Mouse (Mus musculus) bone marrow macrophage, adult 2 months (primary cell): Measurements from ENCODE around the gene Pla2g4e. TPM values are rescaled to one million over a fixed set of nuclear protein-coding genes. Genes with fewer than 3 reads are reported as not detected.

Experiments
- H3K27ac ChIP-seq: 2 replicates; pipeline ENCODE4 v1.5.1; 2012; ENCODE audit warnings: low read depth, low read length; ENCODE audit not compliant: insufficient read depth
- H3K4me1 ChIP-seq: 2 replicates; pipeline ENCODE4 v1.6.1; 2012; ENCODE audit warnings: low read length; ENCODE audit not compliant: control insufficient read depth, insufficient read depth
- H3K4me3 ChIP-seq: 2 replicates; pipeline ENCODE4 v1.5.1; 2012; ENCODE audit warnings: mild to moderate bottlenecking, low read length, moderate library complexity; ENCODE audit not compliant: insufficient read depth
- CTCF ChIP-seq: IDR thresholded peaks from 2 replicates; pipeline ENCODE4 v1.5.1; 2012; ENCODE audit warnings: low read depth, mild to moderate bottlenecking, low read length, moderate library complexity
- POLR2A ChIP-seq: IDR thresholded peaks from 2 replicates; pipeline ENCODE4 v1.6.1; 2012; ENCODE audit warnings: mild to moderate bottlenecking, low read depth, low read length, borderline replicate concordance
- polyA plus RNA-seq: library from polyadenylated mRNA; stranded (reverse); fragments of >200 nt; gene quantifications from 2 replicates; pipeline ENCODE4 v1.2.4, GENCODE M21; 2012; ENCODE audit not compliant: missing spikeins, insufficient read depth, insufficient read length

Pla2g4e gene
- polyA plus RNA-seq, 1 experiment, result not detected

GRCm38 (mm10) chr2:120144390-120144789, 100.7 kb downstream of the Pla2g4e start:
- no peak for TF ChIP-seq CTCF
- no peak for TF ChIP-seq POLR2A
- Histone ChIP-seq H3K4me1 (peaks cover 36% of the 10 kb centered on the region), H3K27ac (no peak overlapping the region), H3K4me3 (no peak overlapping the region)

DNA sequence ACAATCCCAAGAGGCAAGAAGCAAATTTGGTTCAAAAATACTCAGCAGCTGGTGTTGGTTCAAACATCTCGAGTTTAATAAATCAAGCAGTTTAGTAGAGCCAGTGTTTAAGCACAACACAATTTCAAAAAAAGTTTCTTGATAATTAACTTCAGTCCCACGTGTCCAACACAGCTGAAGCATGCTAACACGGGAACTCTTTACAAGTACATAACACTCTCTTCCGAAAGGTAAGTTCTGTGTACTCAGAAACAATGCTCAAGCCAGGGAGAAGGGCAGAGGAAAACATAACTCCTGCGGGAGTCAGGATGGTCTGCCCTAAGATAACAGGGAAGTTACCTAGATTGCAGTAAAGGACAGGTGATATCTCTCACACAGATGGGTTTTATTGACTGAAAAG, 102.8 kb downstream of the Pla2g4e start:
- H3K27ac ChIP-seq, result no peak overlapping the region
- H3K4me1 ChIP-seq, result peaks cover 38% of the 10 kb centered on the region
- TF ChIP-seq CTCF, result no peak
- no peak for TF ChIP-seq POLR2A
- no peak overlapping the region for H3K4me3 ChIP-seq

DNA sequence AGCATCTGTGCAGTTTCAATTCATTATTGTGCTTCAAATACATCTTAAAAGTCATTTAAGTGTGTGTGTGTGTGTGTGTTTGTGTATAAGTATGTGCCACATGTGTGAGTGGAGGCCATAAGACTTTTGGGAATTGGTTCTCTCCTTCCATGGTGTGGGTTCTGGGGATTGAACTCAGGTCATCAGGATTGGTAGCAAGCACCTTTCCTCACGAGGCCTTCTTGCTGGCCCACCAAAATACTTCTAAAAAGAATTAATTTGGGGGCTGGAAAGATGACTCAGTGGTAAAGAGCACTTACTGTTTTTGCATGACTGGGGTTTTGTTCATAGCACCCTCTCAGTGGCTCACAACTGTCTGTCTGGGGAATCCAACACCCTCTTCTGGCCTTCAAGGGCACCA, 103.5 kb downstream of the Pla2g4e start:
- TF ChIP-seq POLR2A, result no peak
- no peak for TF ChIP-seq CTCF
- Histone ChIP-seq H3K27ac (no peak overlapping the region), H3K4me1 (peaks cover 41% of the 10 kb centered on the region), H3K4me3 (no peak overlapping the region)

- peaks cover 52% of the 10 kb centered on the region for H3K4me1 ChIP-seq
- H3K27ac ChIP-seq, result peak overlapping the region; percentile 69
- no peak overlapping the region for H3K4me3 ChIP-seq
- TF ChIP-seq CTCF (no peak), POLR2A (no peak)
Measured at GRCm38 (mm10) chr2:120140326-120140725, 104.8 kb downstream of the Pla2g4e start.

DNA sequence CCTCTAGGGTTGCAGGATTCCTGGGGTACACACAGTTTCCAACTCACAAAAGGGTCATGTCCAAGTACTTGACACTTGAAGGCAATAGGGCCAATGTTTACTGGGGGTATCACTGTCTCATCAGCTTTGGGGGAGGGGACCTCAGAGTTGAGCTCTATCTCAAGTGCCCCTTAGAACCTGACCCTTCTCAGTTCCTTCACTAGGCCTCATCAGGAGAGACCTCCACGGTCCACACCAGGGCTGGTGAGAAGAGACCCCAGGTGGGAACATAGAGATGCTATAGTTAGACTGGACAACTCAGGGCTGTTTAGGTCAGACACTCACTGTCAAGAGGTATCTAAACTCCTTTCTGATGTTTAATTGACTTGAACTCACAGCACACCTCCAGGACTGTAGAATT, 106.0 kb downstream of the Pla2g4e start:
- Histone ChIP-seq H3K27ac (peak overlapping the region; percentile 69), H3K4me1 (peaks cover 54% of the 10 kb centered on the region)

GRCm38 (mm10) chr2:120137281-120137680, 107.9 kb downstream of the Pla2g4e start:
- TF ChIP-seq POLR2A, result no peak
- TF ChIP-seq CTCF, result no peak
- Histone ChIP-seq H3K4me1 (peaks cover 68% of the 10 kb centered on the region), H3K27ac (peak overlapping the region; percentile 99), H3K4me3 (peak overlapping the region; percentile 38)

More for the DNA sequence above, 106.0 kb downstream of the Pla2g4e start:
- TF ChIP-seq CTCF, result no peak
- TF ChIP-seq POLR2A, result no peak
- H3K4me3 ChIP-seq, result no peak overlapping the region

DNA sequence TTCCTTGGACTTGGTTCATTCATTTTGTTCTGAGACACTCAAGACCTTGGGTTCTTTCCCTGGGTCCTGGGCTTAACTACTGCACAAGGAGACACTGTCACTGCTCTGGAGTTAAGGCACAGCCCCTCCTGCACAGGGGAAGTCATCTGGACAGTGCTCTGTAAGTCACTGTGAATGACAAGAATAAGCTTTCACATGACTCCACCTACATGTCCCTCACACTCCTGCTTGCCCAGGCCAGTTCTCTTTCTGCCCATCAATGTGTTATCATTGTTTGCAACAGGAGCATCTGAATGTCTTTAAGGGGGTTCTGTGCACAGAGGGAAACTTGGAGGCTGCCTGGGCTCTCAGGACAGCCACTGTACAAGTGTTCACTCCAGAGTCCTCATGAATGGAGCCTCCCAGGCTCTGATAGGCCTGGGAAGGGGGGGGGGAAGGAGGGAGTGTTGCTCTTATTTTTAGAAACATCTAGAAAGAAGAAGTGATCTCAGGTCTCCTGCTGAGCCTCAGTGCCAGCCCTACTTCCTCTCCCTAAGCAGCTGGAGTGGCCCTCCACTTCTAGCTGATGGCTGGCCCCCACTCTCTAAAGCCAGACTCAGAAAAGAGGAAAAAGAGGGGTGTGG, 110.6 kb downstream of the Pla2g4e start:
- TF ChIP-seq CTCF (no peak), POLR2A (no peak)
- Histone ChIP-seq H3K27ac (peak overlapping the region; percentile 100), H3K4me3 (peak overlapping the region; percentile 6; the same call in 1 of the 2 replicates), H3K4me1 (peaks cover 72% of the 10 kb centered on the region)

DNA sequence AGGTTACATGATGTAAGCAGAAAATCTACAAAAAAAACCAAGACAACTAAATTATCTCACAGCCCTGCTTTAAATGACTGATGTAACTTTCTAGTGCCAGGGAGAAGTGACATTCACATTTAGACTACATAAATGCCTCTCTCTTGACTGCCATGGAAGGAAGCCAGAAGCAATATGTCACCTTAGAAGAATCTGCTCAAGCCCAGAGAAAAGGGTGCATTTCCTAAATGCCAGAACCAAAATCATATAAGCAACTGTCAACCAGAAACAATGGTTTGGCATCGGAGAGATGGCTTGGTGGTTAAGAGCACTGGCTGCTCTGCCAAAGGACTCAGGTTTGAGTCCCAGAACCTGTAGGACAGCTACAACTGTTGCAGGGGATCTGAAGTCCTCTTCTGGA, 113.3 kb downstream of the Pla2g4e start:
- TF ChIP-seq CTCF, result no peak
- TF ChIP-seq POLR2A, result no peak
- Histone ChIP-seq H3K27ac (peak overlapping the region; percentile 14), H3K4me1 (peaks cover 78% of the 10 kb centered on the region), H3K4me3 (no peak overlapping the region)

DNA sequence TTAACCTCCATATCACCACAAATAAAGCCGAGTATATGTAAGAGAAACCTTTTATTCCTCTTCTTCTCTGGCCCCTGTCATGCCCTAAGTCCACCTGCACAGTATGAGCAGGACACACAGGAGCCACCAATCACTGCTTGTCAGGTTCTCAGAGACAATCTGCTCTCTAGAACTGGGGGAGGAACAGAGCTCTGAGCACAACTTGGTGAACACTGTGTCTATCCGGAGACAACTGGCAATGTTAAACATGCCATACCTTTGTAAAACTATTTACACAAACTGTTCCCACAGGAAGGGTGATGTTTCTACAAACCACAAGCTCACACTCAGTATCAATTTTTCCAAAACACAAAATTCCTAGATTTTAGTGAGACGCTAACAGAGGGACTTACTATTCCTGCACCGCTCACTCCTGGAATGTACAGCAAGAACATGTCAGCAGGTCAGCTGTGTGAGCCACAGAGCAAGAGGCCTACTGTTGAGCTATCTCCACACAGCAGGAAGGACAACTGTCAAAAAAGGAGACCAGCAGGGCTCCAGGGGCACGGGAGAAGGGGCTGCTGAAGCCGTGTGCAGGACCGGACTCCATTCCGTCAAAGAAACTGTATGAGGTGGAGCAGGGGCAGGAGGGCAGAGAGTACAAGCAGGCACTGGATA, 115.8 kb downstream of the Pla2g4e start:
- H3K27ac ChIP-seq, result peak overlapping the region; percentile 89
- TF ChIP-seq CTCF, result no peak

GRCm38 (mm10) chr2:120128611-120129051, 116.5 kb downstream of the Pla2g4e start:
- H3K4me1 ChIP-seq, result peaks cover 82% of the 10 kb centered on the region
- H3K4me3 ChIP-seq, result no peak overlapping the region
- TF ChIP-seq CTCF (no peak), POLR2A (no peak)
- peak overlapping the region; percentile 89 for H3K27ac ChIP-seq

More for the DNA sequence above, 115.8 kb downstream of the Pla2g4e start:
- Histone ChIP-seq H3K4me1 (peaks cover 82% of the 10 kb centered on the region), H3K4me3 (no peak overlapping the region)
